Mouse (Mus musculus) hindbrain, embryonic 16.5 days (tissue): ENCODE measurements around the gene Naa16. TPM values are rescaled to one million over a fixed set of nuclear protein-coding genes. Genes with fewer than 3 reads are reported as not detected.
A peak's percentile ranks its signal among the peaks of the same experiment; 100 is the strongest.

Experiments used
- ATAC-seq: fragments of 200-750 bp; cut with Nextera tagmentation; 2 replicates; pipeline ENCODE4 v1.8.0; 2017; ENCODE audit warnings: moderate TSS enrichment, moderate library complexity
- H3K27ac ChIP-seq: fragments of 300-500 bp; sonication (generic); 2 replicates; pipeline ENCODE4 v1.5.1; 2014; ENCODE audit warnings: low read depth, mild to moderate bottlenecking, control low read depth, low read length, moderate library complexity
- H3K27me3 ChIP-seq: fragments of 300-500 bp; sonication (generic); replicated peaks from 2 replicates; pipeline ENCODE4 v1.6.1; 2014; ENCODE audit warnings: low read length; ENCODE audit not compliant: control insufficient read depth, insufficient read depth
- H3K36me3 ChIP-seq: fragments of 300-500 bp; sonication (generic); 2 replicates; pipeline ENCODE4 v1.6.1; 2014; ENCODE audit warnings: mild to moderate bottlenecking, low read length, moderate library complexity, mixed read lengths; ENCODE audit not compliant: control insufficient read depth, insufficient read depth
- H3K4me1 ChIP-seq: fragments of 300-500 bp; sonication (generic); 2 replicates; pipeline ENCODE4 v1.6.1; 2014; ENCODE audit warnings: low read depth, low read length; ENCODE audit not compliant: control insufficient read depth, insufficient read depth
- H3K4me2 ChIP-seq: fragments of 300-500 bp; sonication (generic); 2 replicates; pipeline ENCODE4 v1.6.1; 2014; ENCODE audit warnings: mild to moderate bottlenecking, low read length, control low read depth, moderate library complexity
- H3K4me3 ChIP-seq: fragments of 300-500 bp; sonication (generic); 2 replicates; pipeline ENCODE4 v1.5.1; 2014; ENCODE audit warnings: mild to moderate bottlenecking, low read length, control low read depth, moderate library complexity
- H3K9ac ChIP-seq: fragments of 300-500 bp; sonication (generic); 2 replicates; pipeline ENCODE4 v1.6.1; 2014; ENCODE audit warnings: low read depth, mild to moderate bottlenecking, control low read depth, low read length, moderate library complexity
- H3K9me3 ChIP-seq: fragments of 300-500 bp; sonication (generic); 2 replicates; pipeline ENCODE4 v1.6.1; 2014; ENCODE audit warnings: mild to moderate bottlenecking, low read length, moderate library complexity; ENCODE audit not compliant: control insufficient read depth
- WGBS: fragments of 180-500 bp; shearing (Covaris S2); extraction: QIAGEN DNeasy Blood & Tissue Kit; methylation state at CpG from one replicate; pipeline ENCODE4 v1.1.7; 2014; 5-methylcytosine and 5-hydroxymethylcytosine counted together
- polyA plus RNA-seq: library from polyadenylated mRNA; unstranded; fragments of >200 nt; fragmentation: Nextera tagmentation; extraction: Ambion mirVana; gene quantifications from 2 replicates; pipeline ENCODE4 v1.2.1, GENCODE M21; 2015

Naa16 gene
- polyA plus RNA-seq, 1 experiment from 2014 or later: 17.3 TPM

GRCm38 (mm10) chr14:79407641-79408040 is 17.1 kb upstream of the Naa16 start:
- Histone ChIP-seq H3K4me3 (no peak overlapping the region), H3K27ac (no peak overlapping the region), H3K36me3 (peaks cover 12% of the 10 kb centered on the region), H3K4me2 (no peak overlapping the region), H3K27me3 (no peaks in the 10 kb centered on the region), H3K4me1 (no peaks in the 10 kb centered on the region), H3K9ac (no peak overlapping the region), H3K9me3 (no peaks in the 10 kb centered on the region)
- no peak for ATAC-seq
- 82% methylated on average over 2 of the region's 2 CpGs for WGBS

GRCm38 (mm10) chr14:79397321-79398122 is 6.9 kb upstream of the Naa16 start, which contains the start of gene Mtrf1:
TSS of gene Mtrf1 (plus strand) at chr14:79397772.
- peaks cover 6% of the 10 kb centered on the region; the same call in 1 of the 2 replicates for H3K36me3 ChIP-seq
- WGBS: 20% methylated on average over 23 of the region's 23 CpGs
- peak; percentile 97 for ATAC-seq

GRCm38 (mm10) chr14:79394564-79394963 is 4.0 kb upstream of the Naa16 start:
- peaks cover 9% of the 10 kb centered on the region for H3K4me1 ChIP-seq
- no peak overlapping the region for H3K4me3 ChIP-seq
- H3K27ac ChIP-seq: no peak overlapping the region
- H3K36me3 ChIP-seq: no peaks in the 10 kb centered on the region
- H3K27me3 ChIP-seq: no peaks in the 10 kb centered on the region
- no peak overlapping the region for H3K9ac ChIP-seq
- no peak overlapping the region for H3K4me2 ChIP-seq
- no peak for ATAC-seq
- H3K9me3 ChIP-seq: no peaks in the 10 kb centered on the region

More at GRCm38 (mm10) chr14:79397321-79398122, 6.9 kb upstream of the Naa16 start, which contains the start of gene Mtrf1:
- Histone ChIP-seq H3K4me3 (peak within 1 kb of the TSS; percentile 59), H3K27ac (peak within 1 kb of the TSS; percentile 90), H3K4me2 (peak within 1 kb of the TSS; percentile 73), H3K9me3 (no peaks in the 10 kb centered on the region), H3K4me1 (peaks cover 7% of the 10 kb centered on the region; the same call in 1 of the 2 replicates), H3K27me3 (no peaks in the 10 kb centered on the region), H3K9ac (peak within 1 kb of the TSS; percentile 72)

DNA sequence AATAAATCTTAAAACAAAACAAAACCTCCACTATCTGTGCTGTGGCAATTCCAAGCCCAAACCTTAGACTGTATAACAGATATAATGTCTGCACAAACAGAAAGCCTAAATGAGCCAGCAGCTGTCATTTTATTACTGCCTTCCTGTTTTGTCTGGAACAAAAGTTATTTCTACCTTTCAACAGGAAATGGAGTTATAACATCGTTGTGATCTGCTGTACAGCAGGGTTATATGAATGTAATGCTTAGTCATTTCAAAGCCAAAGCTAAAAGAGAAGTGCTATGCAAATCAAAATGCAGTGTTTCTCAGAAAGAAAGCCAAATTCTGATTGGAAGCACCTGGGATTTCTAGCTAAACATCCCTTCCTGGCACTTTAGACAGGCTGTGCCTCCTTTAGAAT is 2.7 kb upstream of the Naa16 start:
- no peak overlapping the region for H3K4me2 ChIP-seq
- no peak overlapping the region for H3K27ac ChIP-seq
- 84% methylated on average over 1 of the region's 1 CpGs for WGBS

GRCm38 (mm10) chr14:79389438-79390264 is 927 bp downstream of the Naa16 start:
- H3K4me3 ChIP-seq: peak overlapping the region; percentile 89
- H3K36me3 ChIP-seq: no peaks in the 10 kb centered on the region
- H3K27ac ChIP-seq: peak overlapping the region; percentile 94
- peak overlapping the region; percentile 89 for H3K4me2 ChIP-seq
- H3K27me3 ChIP-seq: no peaks in the 10 kb centered on the region
- H3K4me1 ChIP-seq: peaks cover 7% of the 10 kb centered on the region
- H3K9ac ChIP-seq: peak overlapping the region; percentile 89
- H3K9me3 ChIP-seq: no peaks in the 10 kb centered on the region
- WGBS: 2% methylated on average over 16 of the region's 16 CpGs
- 0 out of 2 replicates have a peak, but pooled peaks have one; percentile 7 for ATAC-seq

More for the DNA sequence above, 2.7 kb upstream of the Naa16 start:
- H3K9ac ChIP-seq: no peak overlapping the region
- H3K9me3 ChIP-seq: no peaks in the 10 kb centered on the region
- H3K4me1 ChIP-seq: peaks cover 10% of the 10 kb centered on the region
- no peak for ATAC-seq
- H3K27me3 ChIP-seq: no peaks in the 10 kb centered on the region
- H3K4me3 ChIP-seq: no peak overlapping the region
- no peaks in the 10 kb centered on the region for H3K36me3 ChIP-seq

GRCm38 (mm10) chr14:79388304-79388703 is 2.3 kb downstream of the Naa16 start:
- Histone ChIP-seq H3K4me1 (peaks cover 7% of the 10 kb centered on the region), H3K4me3 (no peak overlapping the region), H3K27ac (no peak overlapping the region), H3K36me3 (no peaks in the 10 kb centered on the region), H3K9me3 (no peaks in the 10 kb centered on the region), H3K27me3 (no peaks in the 10 kb centered on the region), H3K4me2 (no peak overlapping the region), H3K9ac (no peak overlapping the region)
- WGBS: 90% methylated on average over 3 of the region's 3 CpGs
- no peak for ATAC-seq

- no peaks in the 10 kb centered on the region for H3K9me3 ChIP-seq
- H3K27ac ChIP-seq: no peak overlapping the region
- H3K4me1 ChIP-seq: no peaks in the 10 kb centered on the region
- no peak overlapping the region for H3K9ac ChIP-seq
- H3K4me2 ChIP-seq: no peak overlapping the region
- 86% methylated on average over 7 of the region's 7 CpGs for WGBS
- ATAC-seq: no peak
- H3K27me3 ChIP-seq: no peaks in the 10 kb centered on the region
- no peak overlapping the region for H3K4me3 ChIP-seq
- no peaks in the 10 kb centered on the region for H3K36me3 ChIP-seq
These were observed 7.5 kb downstream of the Naa16 start for GRCm38 (mm10) chr14:79383120-79383519.

DNA sequence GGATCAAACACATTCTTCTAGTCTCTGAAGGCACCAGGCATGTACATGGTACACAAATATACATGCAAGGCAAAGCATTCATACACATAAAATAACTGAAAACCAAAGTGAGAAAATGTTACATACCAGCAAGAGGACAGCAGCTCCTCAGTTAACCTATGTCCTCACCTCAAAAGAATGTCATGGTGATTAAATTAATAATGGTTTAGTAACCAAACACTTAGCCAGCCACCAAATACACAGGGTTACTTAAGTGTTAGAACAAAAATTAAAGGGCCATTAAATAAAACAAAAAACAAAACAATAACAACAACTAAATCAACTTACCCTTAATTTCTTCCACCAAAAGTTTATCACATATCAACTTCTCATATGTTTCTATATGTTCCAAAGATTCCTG is 13.5 kb downstream of the Naa16 start:
- ATAC-seq: no peak
- Histone ChIP-seq H3K27me3 (no peaks in the 10 kb centered on the region), H3K4me1 (no peaks in the 10 kb centered on the region), H3K9me3 (no peaks in the 10 kb centered on the region), H3K4me3 (no peak overlapping the region), H3K27ac (no peak overlapping the region), H3K36me3 (no peaks in the 10 kb centered on the region), H3K9ac (no peak overlapping the region), H3K4me2 (no peak overlapping the region)

- H3K4me2 ChIP-seq: no peak overlapping the region
- no peaks in the 10 kb centered on the region for H3K4me1 ChIP-seq
- no peaks in the 10 kb centered on the region for H3K9me3 ChIP-seq
- H3K4me3 ChIP-seq: no peak overlapping the region
- H3K27me3 ChIP-seq: no peaks in the 10 kb centered on the region
- no peak overlapping the region for H3K9ac ChIP-seq
- ATAC-seq: no peak
- WGBS: 93% methylated on average over 2 of the region's 2 CpGs
- H3K27ac ChIP-seq: no peak overlapping the region
- peaks cover 10% of the 10 kb centered on the region for H3K36me3 ChIP-seq
These were observed 32.5 kb downstream of the Naa16 start for GRCm38 (mm10) chr14:79358055-79358454.
